Mouse (Mus musculus) lung, postnatal 36 days (tissue): ENCODE results near the gene Gata3.

Source experiments
- DNase-seq: peaks from one replicate; pipeline ENCODE4 v3.0.0; 2022; ENCODE audit warnings: mixed read lengths

Gene Gata3

GRCm38 (mm10) chr2:9871141-9871716 lies 18.6 kb downstream of the Gata3 start:
- no peak for DNase-seq

GRCm38 (mm10) chr2:9867092-9867825 lies 22.6 kb downstream of the Gata3 start:
- DNase-seq = no peak

- no peak for DNase-seq
Observed at GRCm38 (mm10) chr2:9860698-9861097, 29.1 kb downstream of the Gata3 start.

DNA sequence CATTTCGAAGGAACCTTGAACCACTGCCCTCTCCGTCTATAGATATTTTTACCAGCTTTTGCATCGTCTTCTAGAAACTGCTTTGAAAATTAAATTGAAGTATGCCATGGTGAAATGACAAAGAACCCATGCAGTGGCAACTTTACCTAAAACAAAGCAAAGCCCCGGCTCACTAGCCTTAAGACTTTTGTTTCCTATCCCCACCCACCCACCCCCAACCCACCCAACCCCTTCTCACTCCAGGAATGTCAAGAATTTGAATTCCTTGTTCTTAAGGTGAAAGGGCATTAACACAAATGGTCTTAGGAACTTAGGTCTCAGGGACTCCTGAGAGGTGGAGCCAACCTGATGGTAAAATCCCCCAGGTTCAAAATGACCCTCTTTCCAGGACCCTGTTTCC lies 34.0 kb downstream of the Gata3 start:
- no peak for DNase-seq

GRCm38 (mm10) chr2:9852851-9853576 lies 36.8 kb downstream of the Gata3 start:
- DNase-seq = no peak

GRCm38 (mm10) chr2:9835195-9835594 lies 54.6 kb downstream of the Gata3 start:
- DNase-seq = no peak

- DNase-seq = no peak
Observed at GRCm38 (mm10) chr2:9833712-9834111, 56.1 kb downstream of the Gata3 start.

DNA sequence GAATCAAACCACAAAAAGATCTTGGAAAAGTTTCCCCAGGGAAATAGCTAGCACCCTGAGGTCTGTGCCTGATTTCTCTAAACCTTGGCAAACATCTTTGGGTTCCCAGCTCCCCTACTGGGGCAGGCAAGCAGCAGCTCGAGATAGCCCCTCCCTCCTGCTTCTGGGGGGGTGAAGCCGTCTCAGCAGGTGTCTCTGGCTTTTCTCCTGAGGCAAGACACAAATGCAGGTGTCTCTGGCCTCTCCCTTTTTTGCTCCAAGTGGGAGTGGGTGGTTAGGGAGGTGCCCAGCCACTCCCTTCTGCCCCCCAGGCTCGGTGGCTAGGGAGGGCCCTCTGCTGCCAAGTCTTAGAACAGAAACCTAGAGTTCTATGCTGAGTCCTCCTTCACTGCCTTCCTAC lies 62.2 kb downstream of the Gata3 start:
- no peak for DNase-seq

DNA sequence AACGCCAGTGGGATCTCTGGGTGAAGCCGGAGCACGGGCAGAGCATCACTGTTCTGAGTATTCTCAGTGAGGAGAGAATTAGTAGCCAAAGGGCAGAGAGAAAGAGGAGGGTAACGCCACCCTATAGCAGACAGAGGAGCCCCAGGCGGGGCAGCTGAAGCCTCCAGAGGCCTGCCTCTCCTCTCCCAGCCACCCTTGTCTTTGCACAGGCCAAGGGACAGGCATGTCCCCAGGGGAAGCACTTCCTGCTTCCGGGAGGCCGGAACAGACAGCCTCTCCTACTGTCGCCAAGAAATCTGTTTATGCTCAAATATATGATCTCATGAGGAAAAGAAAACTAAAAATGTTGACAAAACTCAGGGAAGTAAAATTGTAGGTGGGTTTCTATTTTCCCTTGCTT lies 69.2 kb downstream of the Gata3 start:
- no peak for DNase-seq

DNA sequence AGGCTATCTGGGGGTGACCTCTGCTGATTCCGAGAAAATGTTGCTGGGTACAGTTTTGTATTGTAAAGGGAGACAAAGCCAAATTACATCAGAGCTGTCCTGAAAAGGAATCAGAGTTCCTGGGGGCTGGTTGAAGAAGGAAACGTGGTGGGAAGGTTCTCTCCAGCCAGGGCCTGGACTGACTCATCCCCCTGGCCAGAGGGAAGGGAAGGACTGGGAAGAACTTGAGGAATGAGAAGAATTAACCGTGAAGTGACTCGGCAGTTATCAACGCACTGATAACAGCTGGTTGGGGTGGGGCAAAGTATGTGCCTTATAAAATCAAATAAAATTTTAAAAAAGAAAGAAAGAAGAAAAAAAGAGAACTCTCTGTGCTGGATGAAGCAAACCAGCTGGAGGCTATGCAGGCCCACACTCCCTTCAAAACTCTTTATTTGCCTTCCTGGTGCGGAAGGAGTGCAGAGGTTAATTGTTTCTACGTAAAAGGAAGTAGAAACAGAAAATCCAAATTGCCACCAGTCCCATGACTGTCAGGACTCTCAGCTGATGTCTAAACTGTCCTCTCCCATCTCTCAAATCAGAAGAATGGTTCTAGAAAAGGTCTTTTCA lies 71.6 kb downstream of the Gata3 start:
- no peak for DNase-seq
